Mouse (Mus musculus) MEL (cell line): ENCODE results near the gene Csde1. TPM values are rescaled to one million over a fixed set of nuclear protein-coding genes. Genes with fewer than 3 reads are reported as not detected.

ENCODE experiments used
- DNase-seq: peaks from one replicate; pipeline ENCODE4 v3.0.0; 2011; ENCODE audit warnings: low read depth, low spot score
- H3K27ac ChIP-seq: 2 replicates; pipeline ENCODE4 v1.5.1; 2012; ENCODE audit warnings: low read depth, mild to moderate bottlenecking, control low read depth, low read length, moderate library complexity; ENCODE audit not compliant: control insufficient read depth
- H3K27me3 ChIP-seq, 2 experiments: fragments of 150-350 bp in 1 of 2; sonication (generic) in 1 of 2; 2 replicates each; pipeline ENCODE4 v1.6.1; 2012; ENCODE audit warnings: low read length in 2 of 2, mild to moderate bottlenecking in 2 of 2, improper control_type of control experiment in 1 of 2, moderate library complexity in 1 of 2; ENCODE audit not compliant: insufficient read depth in 2 of 2, control insufficient read depth in 1 of 2
- H3K36me3 ChIP-seq, 2 experiments: 2 replicates each; pipeline ENCODE4 v1.6.1; 2012 to 2014; ENCODE audit warnings: low read length in 2 of 2, improper control_type of control experiment in 1 of 2, inconsistent platforms in 1 of 2, mild to moderate bottlenecking in 1 of 2; ENCODE audit not compliant: insufficient read depth in 2 of 2, control insufficient read depth in 1 of 2
- H3K4me1 ChIP-seq, 2 experiments: fragments of 150-350 bp in 1 of 2; sonication (generic) in 1 of 2; 2 replicates each; pipeline ENCODE4 v1.6.1; 2012; ENCODE audit warnings: low read length in 2 of 2, improper control_type of control experiment in 1 of 2, mild to moderate bottlenecking in 1 of 2; ENCODE audit not compliant: insufficient read depth in 2 of 2, control insufficient read depth in 1 of 2
- H3K4me3 ChIP-seq, 2 experiments: fragments of 150-350 bp in 1 of 2; sonication (generic) in 1 of 2; 2 replicates each; pipeline ENCODE4 v1.5.1; 2012; ENCODE audit warnings: low read depth in 2 of 2, low read length in 2 of 2, mild to moderate bottlenecking in 2 of 2, moderate library complexity in 2 of 2, control low read depth in 1 of 2, improper control_type of control experiment in 1 of 2; ENCODE audit not compliant: control insufficient read depth in 1 of 2, insufficient read depth in 1 of 2
- H3K79me2 ChIP-seq: 2 replicates; pipeline ENCODE4 v1.6.1; 2012; ENCODE audit warnings: mild to moderate bottlenecking, low read length, moderate library complexity; ENCODE audit not compliant: control insufficient read depth, poor library complexity, insufficient read depth
- H3K9ac ChIP-seq: 2 replicates; pipeline ENCODE4 v1.6.1; 2012; ENCODE audit warnings: low read depth, mild to moderate bottlenecking, control low read depth, low read length, moderate library complexity; ENCODE audit not compliant: control insufficient read depth, poor library complexity, severe bottlenecking
- H3K9me3 ChIP-seq: fragments of 150-350 bp; sonication (generic); replicated peaks from 2 replicates; pipeline ENCODE4 v1.6.1; 2012; ENCODE audit warnings: mild to moderate bottlenecking, low read length, improper control_type of control experiment, moderate library complexity; ENCODE audit not compliant: insufficient read depth
- EP300 ChIP-seq, 2 experiments: IDR thresholded peaks; 2 replicates each; pipeline ENCODE4 v1.6.1; 2011; ENCODE audit warnings: improper control_type of control experiment in 2 of 2, low read length in 2 of 2, low read depth in 1 of 2, mild to moderate bottlenecking in 1 of 2
- ETS1 ChIP-seq: IDR thresholded peaks from 2 replicates; pipeline ENCODE4 v1.6.1; 2012; ENCODE audit warnings: low read depth, mild to moderate bottlenecking, inconsistent platforms, low read length, improper control_type of control experiment, moderate library complexity
- GATA1 ChIP-seq: IDR thresholded peaks from 2 replicates; pipeline ENCODE4 v1.6.1; 2011; ENCODE audit warnings: low read depth, low read length, improper control_type of control experiment
- HCFC1 ChIP-seq: IDR thresholded peaks from 2 replicates; pipeline ENCODE4 v1.6.1; 2012; ENCODE audit warnings: low read depth, mild to moderate bottlenecking, inconsistent platforms, low read length, improper control_type of control experiment, moderate library complexity
- KAT2A ChIP-seq: conservative IDR thresholded peaks from 2 replicates; pipeline ENCODE4 v1.6.1; 2012; ENCODE audit warnings: low read depth, low read length, improper control_type of control experiment, inconsistent platforms
- MXI1 ChIP-seq: IDR thresholded peaks from 2 replicates; pipeline ENCODE4 v1.6.1; 2011; ENCODE audit warnings: mild to moderate bottlenecking, low read depth, low read length, improper control_type of control experiment
- POLR2A ChIP-seq, 2 experiments: IDR thresholded peaks; 2 replicates each; pipeline ENCODE4 v1.6.1; 2011 to 2012; ENCODE audit warnings: low read length in 2 of 2, mild to moderate bottlenecking in 2 of 2, control low read depth in 1 of 2, improper control_type of control experiment in 1 of 2, low read depth in 1 of 2, moderate library complexity in 1 of 2; ENCODE audit not compliant: control insufficient read depth in 1 of 2, insufficient read depth in 1 of 2, poor library complexity in 1 of 2
- POLR2AphosphoS2 ChIP-seq: IDR thresholded peaks from 2 replicates; pipeline ENCODE4 v1.6.1; 2011; ENCODE audit warnings: low read length, improper control_type of control experiment
- RAD21 ChIP-seq: IDR thresholded peaks from 2 replicates; pipeline ENCODE4 v1.6.1; 2011; ENCODE audit warnings: mild to moderate bottlenecking, low read depth, low read length, improper control_type of control experiment
- RCOR1 ChIP-seq: IDR thresholded peaks from 2 replicates; pipeline ENCODE4 v1.6.1; 2012; ENCODE audit warnings: low read depth, mild to moderate bottlenecking, inconsistent platforms, low read length, improper control_type of control experiment
- SIN3A ChIP-seq: IDR thresholded peaks from 2 replicates; pipeline ENCODE4 v1.6.1; 2012; ENCODE audit warnings: low read length, improper control_type of control experiment, inconsistent platforms
- SMC3 ChIP-seq: IDR thresholded peaks from 2 replicates; pipeline ENCODE4 v1.6.1; 2011; ENCODE audit warnings: low read depth, low read length, improper control_type of control experiment
- TAL1 ChIP-seq: IDR thresholded peaks from 2 replicates; pipeline ENCODE4 v1.6.1; 2012; ENCODE audit warnings: mild to moderate bottlenecking, inconsistent platforms, low read length, moderate library complexity, mixed read lengths
- TCF12 ChIP-seq: IDR thresholded peaks from 2 replicates; pipeline ENCODE4 v1.6.1; 2014; ENCODE audit warnings: low read depth, mild to moderate bottlenecking, inconsistent platforms, low read length, improper control_type of control experiment, moderate library complexity
- USF1 ChIP-seq: IDR thresholded peaks from 2 replicates; pipeline ENCODE4 v1.6.1; 2014; ENCODE audit warnings: low read depth, mild to moderate bottlenecking, inconsistent platforms, low read length, improper control_type of control experiment, moderate library complexity
- USF2 ChIP-seq, 2 experiments: IDR thresholded peaks; 2 replicates each; pipeline ENCODE4 v1.6.1; 2011 to 2012; ENCODE audit warnings: improper control_type of control experiment in 2 of 2, low read length in 2 of 2, borderline replicate concordance in 1 of 2, inconsistent platforms in 1 of 2, low read depth in 1 of 2, mild to moderate bottlenecking in 1 of 2; ENCODE audit not compliant: insufficient read depth in 1 of 2
- ZC3H11A ChIP-seq: IDR thresholded peaks from 2 replicates; pipeline ENCODE4 v1.6.1; 2012; ENCODE audit warnings: low read depth, mild to moderate bottlenecking, inconsistent platforms, low read length, improper control_type of control experiment
- ZNF384 ChIP-seq: IDR thresholded peaks from 2 replicates; pipeline ENCODE4 v1.6.1; 2012; ENCODE audit warnings: low read depth, mild to moderate bottlenecking, inconsistent platforms, low read length, improper control_type of control experiment
- polyA plus RNA-seq, 2 experiments: library from polyadenylated mRNA; stranded (reverse) in 1 of 2; unstranded in 1 of 2; fragments of >175 nt in 1 of 2; fragments of >200 nt in 1 of 2; gene quantifications; 2 replicates each; pipeline versions ENCODE4 v1.2.1 to v1.2.4; 2012; ENCODE audit warnings: low replicate concordance in 2 of 2, low read depth in 1 of 2; ENCODE audit not compliant: insufficient read length in 2 of 2, insufficient read depth in 1 of 2, missing spikeins in 1 of 2
- total RNA-seq: library from RNA; depleted of rRNA; stranded (reverse); fragments of 300-350 nt; gene quantifications from 2 replicates; pipeline ENCODE4 v1.2.3, GENCODE M21; 2012

Gene Csde1
- total and polyA plus RNA-seq, 3 experiments = 142 to 202 (median 189) TPM

DNA sequence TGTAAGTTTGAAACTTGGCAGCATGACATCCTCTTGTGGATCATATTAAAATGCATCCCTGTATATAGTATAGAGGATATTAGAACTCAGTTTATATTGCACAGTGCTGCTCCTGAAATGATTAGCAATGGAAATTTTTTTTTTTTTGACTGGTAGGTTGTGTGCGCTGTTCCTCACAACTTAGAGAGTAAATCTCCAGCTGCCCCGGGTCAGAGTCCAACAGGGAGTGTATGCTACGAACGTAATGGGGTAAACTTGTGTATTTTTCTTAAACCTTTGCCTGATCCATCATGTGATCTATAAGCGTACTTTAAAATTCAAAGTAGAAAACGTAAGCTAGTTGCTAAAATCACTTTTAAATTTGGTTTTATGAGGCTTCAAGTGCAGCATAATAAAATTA lies 20.1 kb downstream of the Csde1 start:
- no peak overlapping the region for H3K9ac ChIP-seq
- H3K4me3 ChIP-seq = no peak overlapping the region
- no peak for DNase-seq
- H3K27ac ChIP-seq = 0 out of 2 replicates have a peak overlapping the region, but pooled peaks have one; percentile 14
- H3K27me3 ChIP-seq = no peaks in the 10 kb centered on the region
- no peaks in the 10 kb centered on the region for H3K9me3 ChIP-seq
- peaks cover 5 to 25% of the 10 kb centered on the region in 2 experiments; a peak in 3 of 4 replicates for H3K4me1 ChIP-seq
- no peak for TF ChIP-seq POLR2AphosphoS2
- TF ChIP-seq POLR2A (IDR thresholded peaks at IDR 0.05; ENCODE audit: control insufficient read depth in 1 of 2, insufficient read depth in 1 of 2, low read depth in 1 of 2, low read length in 2 of 2, poor library complexity in 1 of 2) = no peak
- no peak for TF ChIP-seq RAD21
- TF ChIP-seq SMC3 = no peak
- no peak for TF ChIP-seq KAT2A
- no peak for TF ChIP-seq RCOR1
- TF ChIP-seq HCFC1 = no peak
- TF ChIP-seq ZC3H11A = no peak
- no peak for TF ChIP-seq USF2 (IDR thresholded peaks at IDR 0.05; ENCODE audit: borderline replicate concordance in 1 of 2, insufficient read depth in 1 of 2, low read depth in 1 of 2, low read length in 2 of 2)
- TF ChIP-seq, all 39 proteins: peak for 0
- peaks cover 15% of the 10 kb centered on the region for H3K79me2 ChIP-seq
- H3K36me3 ChIP-seq = peaks cover 33 to 55% of the 10 kb centered on the region in 2 experiments

DNA sequence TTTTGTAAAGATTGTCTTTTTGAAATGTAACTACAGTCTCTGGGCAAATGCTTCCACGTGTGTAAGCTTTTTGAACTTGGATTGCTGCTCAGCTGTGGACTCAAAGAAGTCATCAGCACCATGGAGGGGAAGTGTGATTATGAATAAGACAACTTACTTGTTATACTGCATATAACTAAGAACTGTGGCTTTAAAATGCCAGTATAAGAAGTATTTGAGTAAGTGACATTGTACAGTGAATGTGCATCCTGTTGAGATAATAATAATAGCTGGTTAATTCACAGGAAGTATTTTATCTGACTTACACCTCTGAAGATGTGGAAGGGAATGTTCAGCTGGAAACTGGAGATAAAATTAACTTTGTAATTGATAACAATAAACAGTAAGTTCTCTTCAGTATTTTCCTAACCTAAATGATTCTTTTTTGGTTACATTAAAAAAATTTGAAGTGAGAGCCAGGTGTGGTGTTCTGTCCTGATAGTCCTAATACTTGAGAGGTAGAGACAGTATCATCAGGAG lies 20.7 kb downstream of the Csde1 start:
- H3K27me3 ChIP-seq = no peaks in the 10 kb centered on the region
- peaks cover 33 to 55% of the 10 kb centered on the region in 2 experiments for H3K36me3 ChIP-seq
- no peak overlapping the region for H3K9ac ChIP-seq
- H3K4me1 ChIP-seq = peaks cover 5 to 25% of the 10 kb centered on the region in 2 experiments; a peak in 3 of 4 replicates
- H3K79me2 ChIP-seq = peaks cover 11% of the 10 kb centered on the region
- H3K4me3 ChIP-seq = no peak overlapping the region
- TF ChIP-seq TAL1 = peak; percentile 55
- TF ChIP-seq TCF12 = peak; percentile 88
- TF ChIP-seq HCFC1 = 0 out of 2 replicates have a peak, but pooled peaks have one; percentile 11
- peak; percentile 63; the same call in 1 of the 2 replicates for TF ChIP-seq RCOR1
- TF ChIP-seq GATA1 = peak; percentile 91
- peak; percentile 74 for TF ChIP-seq MXI1
- no peak for TF ChIP-seq USF2 (IDR thresholded peaks at IDR 0.05; ENCODE audit: borderline replicate concordance in 1 of 2, insufficient read depth in 1 of 2, low read depth in 1 of 2, low read length in 2 of 2)
- peak; percentile 84 for TF ChIP-seq ETS1
- 0 out of 2 replicates have a peak, but pooled peaks have one; percentile 44 for TF ChIP-seq ZNF384
- TF ChIP-seq SIN3A = peak; percentile 79
- peak; percentile 90 to 91 for TF ChIP-seq EP300 (IDR thresholded peaks at IDR 0.05; ENCODE audit: low read depth in 1 of 2, low read length in 2 of 2)
- no peak for TF ChIP-seq ZC3H11A
- TF ChIP-seq USF1 = no peak
- TF ChIP-seq, all 39 proteins: peak for 10
- Histone ChIP-seq H3K27ac (peak overlapping the region; percentile 76), H3K9me3 (no peaks in the 10 kb centered on the region)
- peak; percentile 64 for DNase-seq
